Mouse (Mus musculus): ENCODE measurements around the gene Tmtc4.

Gene Tmtc4

GRCm38 (mm10) chr14:122983226-122984215 lies at the start of gene Tmtc4:
Gene Tmtc4 (minus strand): TSS chr14:122984035.
- in situ Hi-C loops (cut with MboI, MseI): no loop called here

- in situ Hi-C loops (cut with MboI, MseI): no loop called here
Observed at GRCm38 (mm10) chr14:123032435-123032834, 48.6 kb upstream of the Tmtc4 start.

DNA sequence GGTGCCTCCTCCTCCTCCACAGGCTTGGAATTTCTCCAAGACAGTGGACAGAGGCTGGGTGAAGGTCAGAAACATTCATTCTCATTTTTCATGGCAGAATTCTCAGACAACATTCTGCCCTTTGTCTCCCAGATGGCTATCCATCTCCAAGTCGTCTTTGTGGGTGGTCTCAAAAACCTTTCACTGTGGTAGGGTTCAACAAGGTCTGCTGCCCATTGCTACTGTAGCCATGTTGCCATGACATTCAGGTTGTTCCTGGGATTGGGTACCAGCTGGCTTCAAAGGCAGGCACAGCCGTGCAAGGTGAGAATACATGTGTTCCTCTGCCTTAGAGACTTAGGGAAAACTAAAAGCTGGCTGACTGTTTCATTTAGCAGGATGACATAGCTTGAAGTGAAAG lies 44.0 kb upstream of the Tmtc4 start:
- in situ Hi-C loops (cut with MboI, MseI): no loop called here

DNA sequence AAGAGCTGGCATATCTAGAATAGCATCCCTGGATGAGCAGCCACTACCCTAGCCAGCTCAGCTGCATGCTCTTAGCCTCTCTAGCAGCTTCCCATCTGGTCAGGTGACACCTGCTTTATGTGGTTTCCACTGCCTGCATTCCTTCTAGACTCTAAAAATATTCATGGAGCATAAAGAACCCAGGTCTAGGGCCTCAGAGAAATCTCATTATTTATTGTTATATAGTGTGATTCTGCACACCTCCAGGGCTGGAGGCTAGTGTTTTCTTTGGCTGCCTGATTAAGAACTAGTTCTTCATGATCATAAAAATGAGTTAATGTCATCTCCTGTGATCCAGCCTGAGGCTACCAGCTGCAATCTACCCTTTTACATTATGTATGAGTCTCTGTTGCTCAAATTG lies 39.1 kb upstream of the Tmtc4 start:
- in situ Hi-C loops (cut with MboI, MseI): no loop called here

DNA sequence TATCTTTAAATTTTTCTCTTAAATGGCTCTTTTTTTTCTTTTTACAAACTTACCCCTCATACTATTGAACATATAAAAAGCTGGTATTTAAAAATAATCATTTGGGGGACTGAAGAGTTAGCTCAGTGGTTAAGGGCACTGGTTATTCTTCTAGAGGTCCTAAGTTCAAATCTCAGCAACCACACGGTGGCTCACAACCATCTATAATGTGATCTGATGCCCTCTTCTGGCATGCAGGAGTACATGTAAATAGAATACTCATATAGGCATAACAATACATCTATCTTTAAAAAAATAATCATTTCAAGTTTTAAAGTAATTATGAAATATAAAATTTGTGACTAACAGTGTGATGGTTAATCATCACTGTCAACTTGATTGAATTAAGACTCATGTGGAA lies 32.5 kb upstream of the Tmtc4 start:
- in situ Hi-C loops (cut with MboI, MseI): no loop called here

DNA sequence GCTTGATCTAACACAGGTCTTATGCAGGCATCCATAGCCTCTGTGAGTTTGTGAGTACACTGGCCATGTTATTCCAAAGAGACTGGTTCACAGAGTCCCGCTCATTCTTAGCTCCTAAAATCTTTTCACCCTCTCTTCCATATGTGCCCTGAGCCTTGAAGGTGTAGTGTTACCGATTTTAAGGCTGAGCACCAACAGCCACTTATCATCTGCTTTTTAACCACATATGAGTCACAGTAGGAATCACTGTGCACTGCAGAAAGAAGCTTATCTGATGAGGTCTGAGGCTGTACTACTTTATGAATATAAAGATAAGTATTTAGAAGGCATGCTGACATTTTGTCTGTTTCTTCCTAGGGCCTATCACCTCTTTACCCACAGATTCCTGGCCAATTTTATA lies 31.9 kb upstream of the Tmtc4 start:
- in situ Hi-C loops (cut with MboI, MseI): no loop called here

DNA sequence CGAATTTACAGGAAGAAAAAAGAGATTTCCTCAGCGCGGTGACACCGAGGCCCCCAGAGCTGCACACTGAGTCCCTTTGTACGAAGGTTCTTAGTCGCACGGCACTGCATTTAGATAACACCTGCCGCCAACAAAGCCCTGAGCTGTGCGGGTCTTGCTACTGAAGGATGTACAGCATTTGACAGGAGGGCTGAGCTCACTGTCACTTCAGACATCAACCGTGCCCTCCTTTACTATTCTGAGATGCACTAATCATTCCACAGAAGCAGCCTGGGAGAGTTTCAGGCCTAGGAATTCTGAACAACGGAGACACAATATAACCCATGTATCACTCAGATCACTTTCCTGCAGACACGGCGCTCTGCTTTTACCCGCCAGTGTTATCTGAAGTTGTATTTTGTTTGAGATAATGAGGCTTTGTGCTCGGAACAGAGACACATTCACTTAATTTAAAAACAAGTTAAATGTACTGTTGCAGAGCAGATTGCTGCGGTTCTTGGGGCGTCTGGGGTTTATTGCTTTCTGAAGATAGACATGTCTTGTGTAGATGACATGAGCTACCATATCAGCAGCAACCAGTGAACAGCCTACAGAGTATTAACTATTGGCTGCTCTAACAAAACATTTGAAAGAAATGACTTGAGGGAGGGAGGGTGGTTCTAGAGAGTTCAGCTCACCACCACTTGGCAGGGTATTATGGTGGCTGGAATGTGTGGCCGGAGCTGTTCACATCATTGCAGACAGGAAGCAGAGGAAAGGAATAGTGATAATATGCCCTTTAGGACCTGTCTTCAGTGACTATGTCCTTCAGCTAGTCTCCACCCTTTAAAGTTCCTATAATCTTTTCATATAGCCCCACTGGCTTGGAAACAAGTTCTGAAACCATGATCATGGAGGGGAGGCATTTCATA lies 25.5 kb upstream of the Tmtc4 start:
- in situ Hi-C loops (cut with MboI, MseI): no loop called here

- in situ Hi-C loops (cut with MboI, MseI): no loop called here
Observed at GRCm38 (mm10) chr14:123008672-123009071, 24.8 kb upstream of the Tmtc4 start.

GRCm38 (mm10) chr14:123003715-123004114 lies 19.9 kb upstream of the Tmtc4 start:
- in situ Hi-C loops (cut with MboI, MseI): no loop called here

DNA sequence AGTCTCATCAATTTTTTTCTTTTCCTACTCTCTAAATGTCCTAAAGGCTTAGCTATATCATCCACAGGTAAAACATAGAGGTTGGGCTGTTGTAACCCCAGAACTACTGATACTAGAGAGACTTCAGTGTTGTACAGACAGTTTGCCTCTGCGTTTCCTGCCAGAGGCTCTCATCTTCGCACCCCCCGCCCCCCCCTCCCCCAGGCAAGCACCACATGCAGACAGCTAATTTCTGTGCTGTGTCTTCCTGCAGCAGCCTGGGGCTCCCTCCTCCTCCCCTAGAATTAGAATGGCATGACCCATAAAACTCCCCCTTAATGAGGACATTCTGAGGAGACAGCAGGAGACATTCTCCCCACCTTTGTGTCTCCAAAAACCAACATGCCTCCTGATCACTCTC lies 17.6 kb upstream of the Tmtc4 start:
- in situ Hi-C loops (cut with MboI, MseI): no loop called here

- in situ Hi-C loops (cut with MboI, MseI): no loop called here
Observed at GRCm38 (mm10) chr14:122997465-122997864, 13.6 kb upstream of the Tmtc4 start.

DNA sequence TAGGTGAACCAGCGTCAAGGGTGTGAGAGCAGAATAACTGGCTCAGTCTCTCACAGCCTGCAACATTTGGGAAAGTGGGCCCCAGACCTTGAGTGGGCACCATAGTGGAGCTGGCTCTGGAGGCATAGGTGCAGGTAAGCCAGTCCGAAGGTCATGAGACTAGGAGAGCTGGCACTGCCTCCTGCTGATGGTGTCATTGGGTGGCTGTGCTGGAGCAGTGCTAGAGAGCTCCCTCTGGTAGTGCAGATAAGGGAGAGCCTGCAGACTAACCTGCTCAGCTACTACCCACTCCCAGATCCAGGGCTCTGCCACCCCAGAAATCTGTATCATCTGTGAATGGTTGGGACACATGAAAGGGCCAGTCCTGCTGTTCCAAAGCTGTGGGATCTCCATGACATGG lies 10.1 kb upstream of the Tmtc4 start:
- in situ Hi-C loops (cut with MboI, MseI): no loop called here

GRCm38 (mm10) chr14:122992937-122993336 lies 9.1 kb upstream of the Tmtc4 start:
- in situ Hi-C loops (cut with MboI, MseI): no loop called here

DNA sequence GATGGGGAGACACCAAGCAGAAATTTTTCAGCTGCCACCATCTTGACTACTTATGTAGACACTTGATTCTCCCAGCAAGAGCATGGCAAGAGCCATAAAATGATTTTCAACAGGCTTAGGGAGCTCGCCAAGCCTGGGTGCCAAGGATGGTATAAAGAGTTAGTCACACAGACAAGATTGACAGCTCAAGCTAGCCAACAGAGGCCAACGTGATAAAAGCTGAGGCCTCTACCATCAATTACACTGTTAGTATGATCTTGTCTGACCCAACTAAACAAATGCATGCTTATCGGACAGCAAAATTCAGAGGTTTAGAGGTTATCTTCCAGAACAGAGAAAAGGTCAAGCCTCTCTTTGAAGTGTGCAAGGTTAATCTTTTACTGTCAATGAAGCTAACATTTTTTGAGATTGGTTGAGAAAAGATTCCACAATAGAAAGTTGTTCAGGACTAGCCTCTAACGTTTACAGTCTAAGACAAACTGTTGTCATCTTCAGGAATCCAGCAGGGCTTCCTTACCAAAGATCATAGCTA lies 6.8 kb upstream of the Tmtc4 start:
- in situ Hi-C loops (cut with MboI, MseI): no loop called here

DNA sequence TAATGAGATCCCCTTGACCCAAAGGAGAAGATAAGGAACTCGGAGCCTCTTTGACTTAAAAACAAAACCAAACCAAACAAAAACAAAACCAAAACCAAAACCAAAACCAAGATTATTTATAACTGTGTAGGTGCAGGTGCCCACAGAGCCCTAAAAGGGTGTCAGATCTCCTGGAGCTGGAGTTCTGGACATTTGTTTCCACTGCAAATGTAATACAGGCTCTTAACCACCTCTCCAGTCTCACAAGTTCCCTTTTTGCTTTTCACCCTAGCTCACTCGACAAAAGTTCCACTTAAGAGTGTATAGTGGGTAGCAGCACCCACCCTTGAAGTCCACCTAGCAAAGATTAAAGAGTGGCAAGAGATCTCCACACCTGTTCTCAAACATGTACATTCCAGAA lies 2.6 kb upstream of the Tmtc4 start:
- in situ Hi-C loops (cut with MboI, MseI): no loop called here

- in situ Hi-C loops (cut with MboI, MseI): no loop called here
Observed at GRCm38 (mm10) chr14:122982571-122983225, 1.1 kb downstream of the Tmtc4 start.

GRCm38 (mm10) chr14:122981831-122982485 lies 1.9 kb downstream of the Tmtc4 start:
- in situ Hi-C loops (cut with MboI, MseI): no loop called here

GRCm38 (mm10) chr14:122978871-122979270 lies 5.0 kb downstream of the Tmtc4 start:
- in situ Hi-C loops (cut with MboI, MseI): no loop called here

DNA sequence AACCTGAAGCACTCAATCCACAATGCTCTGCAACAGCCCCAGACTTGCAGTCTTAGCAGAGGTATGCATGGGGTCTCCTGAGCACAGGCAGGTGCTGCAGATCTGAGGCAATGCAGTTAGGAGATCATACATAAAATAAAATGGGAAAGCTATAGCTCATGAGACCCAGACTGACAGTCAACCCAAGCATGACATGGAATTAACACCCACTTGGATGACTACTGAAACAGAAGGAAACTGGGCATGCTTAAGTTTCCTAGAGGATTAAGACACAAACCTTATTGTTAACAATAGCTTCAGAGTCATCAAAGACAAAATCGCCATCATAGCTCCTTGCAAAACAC lies 6.1 kb downstream of the Tmtc4 start:
- in situ Hi-C loops (cut with MboI, MseI): no loop called here

- in situ Hi-C loops (cut with MboI, MseI): no loop called here
Observed at GRCm38 (mm10) chr14:122977056-122977796, 6.6 kb downstream of the Tmtc4 start.

All from regulatory T cell (primary cell).